Mouse (Mus musculus): ENCODE measurements around the gene Gm29609.
"Not testable (repeated sequence)": the region's sequence is repeated elsewhere in the genome, so short reads cannot be mapped to it uniquely, and the experiment has no call there.

Gene Gm29609

GRCm38 (mm10) chr5:31179766-31180630 lies at the start of gene Gm29609, which contains the start of gene Gtf3c2:
Gene Gm29609, minus strand, starts transcription at chr5:31179911.
Gene Gtf3c2, minus strand, starts transcription at chr5:31180144.
- peak; percentile 99 for DNase-seq (ENCODE audit: low read depth)

DNA sequence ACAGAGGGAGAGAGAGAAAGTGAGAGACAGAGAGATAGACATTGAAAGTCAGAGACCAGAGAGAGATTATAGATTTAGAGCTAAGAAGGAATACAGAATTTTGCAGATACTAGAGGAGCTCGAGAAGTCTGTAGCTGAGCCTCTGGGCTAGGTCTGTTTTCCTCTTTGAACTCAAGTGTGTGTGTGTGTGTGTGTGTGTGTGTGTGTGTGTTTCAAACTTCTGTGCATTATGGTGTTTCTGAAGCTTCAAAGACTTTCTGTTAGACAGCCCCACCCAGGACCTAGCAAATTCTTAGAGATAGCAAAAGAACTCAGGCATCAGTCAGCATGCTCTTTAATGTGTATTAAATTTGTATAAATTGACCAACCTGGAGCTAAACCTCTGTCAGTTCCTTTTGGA lies 46.9 kb upstream of the Gm29609 start:
- DNase-seq (ENCODE audit: low read depth), result no peak

- DNase-seq (ENCODE audit: low read depth), result no peak
Observed at GRCm38 (mm10) chr5:31222696-31223095, 43.0 kb upstream of the Gm29609 start.

- DNase-seq (ENCODE audit: low read depth), result peak; percentile 64
Observed at GRCm38 (mm10) chr5:31221304-31221945, 41.7 kb upstream of the Gm29609 start.

DNA sequence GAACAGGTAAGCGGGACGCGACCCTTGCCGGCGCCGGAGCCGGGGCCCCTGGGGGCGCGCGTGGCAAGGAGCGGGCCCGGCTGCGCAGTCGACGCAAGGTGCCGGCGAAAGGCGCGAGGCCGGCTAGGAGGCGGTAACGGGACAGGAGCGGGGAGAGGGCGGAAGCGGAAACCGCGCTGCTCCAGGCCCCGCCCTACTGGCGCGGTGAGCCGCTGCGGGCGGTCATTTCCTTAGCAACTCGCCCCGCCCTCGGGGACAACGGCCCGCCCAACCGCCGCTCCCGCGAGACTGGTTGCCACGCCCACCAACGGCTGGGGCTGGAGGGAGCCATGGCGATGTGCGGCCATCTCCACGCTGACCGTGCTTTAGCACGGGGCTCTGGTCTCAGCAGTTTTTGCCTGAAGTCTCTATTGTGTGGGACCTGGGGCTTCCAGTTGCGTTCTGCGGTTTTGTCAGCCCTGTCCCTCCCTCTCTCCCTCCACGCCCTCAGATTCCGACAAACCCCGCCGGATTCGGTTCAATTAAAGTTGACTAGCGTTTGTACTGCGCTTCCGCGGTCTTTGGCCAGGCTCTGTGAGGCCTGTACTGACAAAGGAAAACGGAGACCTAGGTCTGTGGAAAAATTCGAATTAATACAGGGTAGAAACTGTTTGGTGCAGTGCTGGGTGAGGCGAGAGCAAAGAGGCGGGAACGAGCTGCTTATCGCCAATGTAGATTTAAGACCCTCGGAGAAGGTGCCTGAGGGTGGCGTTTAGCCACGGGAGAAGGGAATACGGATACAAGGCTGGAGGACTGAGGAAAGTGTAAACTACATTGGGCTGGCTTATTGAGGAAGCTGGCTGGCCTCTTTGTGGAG lies 41.0 kb upstream of the Gm29609 start, which contains the start of gene Ppm1g:
Gene Ppm1g, minus strand, starts transcription at position 240 of the 856 bp plus-strand sequence.
- DNase-seq (ENCODE audit: low read depth), result peak; percentile 98

- no peak for DNase-seq (ENCODE audit: low read depth)
Observed at GRCm38 (mm10) chr5:31219911-31220447, 40.3 kb upstream of the Gm29609 start.

DNA sequence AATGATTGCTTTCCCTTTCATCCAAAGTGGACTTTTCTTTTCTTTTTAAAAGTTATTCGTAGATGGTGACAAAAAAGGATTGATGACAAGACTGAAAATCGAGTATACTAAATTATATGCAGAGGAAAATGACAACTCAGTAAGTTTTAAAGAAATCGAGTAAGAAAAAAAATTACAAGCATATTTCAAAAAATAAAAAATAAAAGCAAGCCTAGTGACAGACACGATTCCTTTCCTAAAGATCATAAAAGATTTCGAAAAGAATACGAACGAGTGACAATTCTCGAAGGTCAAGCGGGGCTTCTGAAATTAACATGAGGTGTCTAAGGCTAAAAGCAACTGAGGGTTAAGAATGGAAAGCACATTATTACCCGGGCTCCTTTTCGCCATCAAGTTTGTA lies 39.8 kb upstream of the Gm29609 start:
- DNase-seq (ENCODE audit: low read depth), result no peak

DNA sequence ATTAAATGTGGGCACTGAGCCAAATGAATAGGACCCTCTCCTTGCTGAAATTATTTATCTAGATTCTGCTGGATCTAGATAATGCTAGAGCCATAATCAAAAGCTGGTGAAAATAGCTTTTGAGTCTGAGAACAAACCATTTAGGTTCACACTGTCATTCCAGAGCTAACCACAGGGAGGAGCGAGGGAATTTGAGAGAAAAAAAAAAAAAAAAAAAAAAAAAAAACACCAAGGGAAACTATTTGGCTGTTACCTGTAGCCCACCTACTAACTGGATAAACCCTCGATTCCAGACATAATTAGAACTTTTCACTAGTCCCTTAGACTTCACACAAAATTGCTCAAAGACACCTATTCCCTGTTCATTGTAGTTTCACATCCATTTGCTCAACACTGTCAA lies 39.4 kb upstream of the Gm29609 start:
- peak; percentile 69 for DNase-seq (ENCODE audit: low read depth)

DNA sequence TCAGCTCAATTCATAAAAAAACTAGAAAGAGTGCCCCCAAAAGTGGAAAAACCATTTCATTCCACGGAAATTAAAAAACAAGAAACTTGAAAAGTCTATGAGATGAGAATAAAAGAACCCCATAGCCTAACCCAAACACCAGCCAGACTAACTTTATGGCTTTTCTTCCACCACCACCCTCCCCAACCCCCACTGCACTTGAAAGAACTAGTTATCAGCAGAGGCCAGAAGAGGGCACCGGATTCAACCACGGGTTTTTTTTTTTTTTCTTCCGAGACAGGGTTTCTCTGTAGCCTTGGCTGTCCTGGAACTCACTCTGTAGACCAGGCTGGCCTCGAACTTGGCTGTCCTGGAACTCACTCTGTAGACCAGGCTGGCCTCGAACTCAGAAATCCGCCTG lies 38.6 kb upstream of the Gm29609 start:
- peak; percentile 77 for DNase-seq (ENCODE audit: low read depth)

DNA sequence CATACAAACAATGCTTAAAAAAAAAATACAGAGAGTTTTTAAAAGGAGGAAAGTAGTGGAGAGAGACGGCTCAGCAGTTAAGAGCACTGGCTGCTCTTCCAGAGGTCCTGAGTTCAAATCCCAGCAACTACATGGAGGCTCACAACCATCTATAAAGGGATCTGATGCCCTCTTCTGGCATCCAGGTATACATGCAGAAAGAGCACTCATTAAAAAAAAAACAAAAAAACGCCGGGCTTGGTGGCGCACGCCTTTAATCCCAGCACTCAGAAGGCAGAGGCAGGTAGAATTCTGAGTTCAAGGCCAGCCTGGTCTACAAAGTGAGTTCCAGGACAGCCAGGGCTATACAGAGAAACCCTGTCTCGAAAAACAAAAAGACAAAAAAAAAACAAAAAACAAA lies 36.8 kb upstream of the Gm29609 start:
- DNase-seq (ENCODE audit: low read depth), result not testable (repeated sequence)

DNA sequence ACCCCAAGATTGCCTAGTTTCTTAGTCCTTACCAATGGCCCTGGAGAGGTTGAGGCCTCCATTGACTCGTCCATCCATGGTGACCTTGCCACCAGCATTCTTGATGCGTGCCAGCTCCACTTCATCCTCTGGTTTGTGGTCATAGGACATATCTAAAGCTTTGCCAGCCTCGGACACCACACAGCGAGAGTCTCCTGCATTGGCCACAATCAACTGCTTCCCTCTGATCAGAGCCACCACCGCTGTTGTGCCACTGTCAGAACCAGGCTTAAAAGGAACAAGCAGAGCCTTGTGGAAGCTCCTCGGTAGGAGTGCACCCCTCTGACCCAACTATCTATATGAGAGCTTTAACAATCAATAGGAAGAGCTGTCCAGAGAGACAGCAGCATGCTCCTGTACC lies 24.7 kb upstream of the Gm29609 start:
- DNase-seq (ENCODE audit: low read depth), result no peak

DNA sequence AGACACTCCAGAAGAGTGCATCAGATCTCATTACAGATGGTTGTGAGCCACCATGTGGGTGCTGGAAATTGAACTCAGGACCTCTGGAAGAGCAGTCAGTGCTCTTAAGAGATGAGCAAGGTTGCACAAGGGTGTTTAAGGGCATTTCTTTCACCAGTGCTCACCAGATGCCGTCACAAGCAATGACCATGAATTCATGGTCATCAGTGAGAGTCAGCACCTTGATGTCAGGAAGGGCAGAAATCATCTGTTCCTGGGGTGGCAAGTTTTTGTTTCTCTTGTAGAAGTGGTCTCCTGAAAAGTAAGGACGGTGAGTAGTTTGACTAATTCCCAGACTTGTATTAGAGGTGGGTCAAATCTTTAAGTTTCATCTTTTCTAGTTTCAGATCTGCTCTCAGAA lies 24.2 kb upstream of the Gm29609 start:
- no peak for DNase-seq (ENCODE audit: low read depth)

DNA sequence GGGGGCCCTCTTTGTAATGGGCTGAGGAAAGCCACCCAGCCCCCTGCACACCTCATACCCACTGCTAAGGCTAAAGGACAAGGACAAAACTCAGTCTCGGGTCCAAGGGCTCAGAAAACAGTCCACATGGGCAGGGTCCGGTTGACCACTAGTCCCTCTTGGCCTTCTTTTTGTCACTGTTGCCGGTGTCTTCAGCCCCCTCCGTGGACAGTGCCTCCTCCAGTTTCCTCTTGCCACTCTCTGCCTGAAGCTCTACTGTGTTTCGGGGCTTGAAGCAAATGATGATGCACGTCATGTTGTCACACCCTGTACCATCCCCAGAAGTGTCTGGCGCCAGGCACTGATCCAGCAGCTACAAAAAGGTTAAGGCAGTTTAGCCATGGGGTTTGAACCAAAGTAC lies 23.2 kb upstream of the Gm29609 start:
- peak; percentile 20 for DNase-seq (ENCODE audit: low read depth)

GRCm38 (mm10) chr5:31201742-31202590 lies 22.3 kb upstream of the Gm29609 start, which contains the start of gene Zfp513:
Gene Zfp513, minus strand, starts transcription at chr5:31202303.
- DNase-seq (ENCODE audit: low read depth), result peak; percentile 98

GRCm38 (mm10) chr5:31201042-31201741 lies 21.5 kb upstream of the Gm29609 start:
- peak; percentile 62 for DNase-seq (ENCODE audit: low read depth)

GRCm38 (mm10) chr5:31200327-31200768 lies 20.6 kb upstream of the Gm29609 start:
- peak; percentile 21 for DNase-seq (ENCODE audit: low read depth)

DNA sequence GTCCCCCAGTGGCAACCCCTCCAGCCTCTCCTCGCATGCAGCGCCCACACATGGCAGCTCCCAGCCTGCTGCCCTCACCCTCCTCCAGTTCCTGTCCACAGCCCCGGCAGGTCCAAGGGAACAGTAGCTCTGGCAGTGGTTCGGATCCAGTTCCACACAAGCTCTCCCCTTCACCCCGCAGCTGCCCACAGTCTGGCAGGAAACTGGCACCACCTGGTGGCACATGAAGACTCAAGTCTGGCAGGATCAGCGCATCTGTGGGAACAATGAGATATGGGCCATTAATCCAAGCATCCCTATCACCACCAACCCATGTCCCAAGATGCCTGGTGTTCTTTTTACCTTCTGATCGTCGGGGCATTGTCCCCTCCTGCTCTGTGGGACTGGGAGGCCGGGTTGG lies 20.2 kb upstream of the Gm29609 start:
- DNase-seq (ENCODE audit: low read depth), result no peak

DNA sequence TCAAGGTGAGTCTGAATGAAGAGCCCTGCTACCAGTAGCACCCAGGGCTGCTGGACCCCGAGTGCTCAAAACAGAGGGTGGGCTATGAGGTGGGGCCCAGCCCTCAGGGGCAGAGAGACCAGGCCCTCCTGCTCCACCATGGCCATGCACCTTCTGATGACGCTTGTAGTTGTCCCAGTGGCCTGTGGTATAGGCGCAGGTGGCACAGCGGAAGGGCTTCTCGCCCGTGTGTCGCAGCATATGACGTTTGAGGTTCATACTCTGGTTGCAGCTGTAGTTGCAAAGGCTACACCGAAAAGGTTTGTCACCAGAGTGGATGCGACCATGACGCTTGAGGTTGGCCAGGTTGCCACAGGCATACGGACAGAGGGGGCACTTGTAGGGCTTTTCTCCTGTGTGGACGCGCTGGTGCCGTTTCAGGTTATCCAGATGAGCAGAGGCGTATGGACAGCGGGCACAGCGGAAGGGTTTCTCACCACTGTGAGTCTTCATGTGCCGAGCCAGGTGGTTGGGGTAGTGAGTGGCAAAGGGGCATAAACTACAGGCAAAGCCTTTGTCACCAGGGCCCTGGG lies 19.7 kb upstream of the Gm29609 start:
- DNase-seq (ENCODE audit: low read depth), result no peak

GRCm38 (mm10) chr5:31198616-31199320 lies 19.1 kb upstream of the Gm29609 start:
- no peak for DNase-seq (ENCODE audit: low read depth)

All from induced T-regulatory cell, adult 2 months (primary cell).